Mouse (Mus musculus) liver, embryonic 14.5 days (tissue): ENCODE measurements at regions not wholly inside any gene's neighbourhood (a gene's known extent, or its start where the extent isn't known, plus 50 kb on each side); places are given as distances from the start of the nearest gene placed in this dataset.

Source experiments
- ATAC-seq: fragments of 200-750 bp; cut with Nextera tagmentation; 2 replicates; pipeline ENCODE4 v1.8.0; 2017; ENCODE audit warnings: moderate number of reproducible peaks, mild to moderate bottlenecking, moderate library complexity; ENCODE audit not compliant: insufficient read depth
- DNase-seq, 3 experiments: peaks; one replicate each; pipeline ENCODE4 v3.0.0-alpha.2; 2012 to 2013; ENCODE audit warnings: low read depth in 3 of 3, low spot score in 3 of 3
- H3K27ac ChIP-seq: fragments of 300-500 bp; sonication (generic); 2 replicates; pipeline ENCODE4 v1.5.1; 2014; ENCODE audit warnings: moderate library complexity, mild to moderate bottlenecking, control low read depth, inconsistent platforms
- H3K27me3 ChIP-seq: fragments of 300-500 bp; sonication (generic); 2 replicates; pipeline ENCODE4 v1.6.1; 2014; ENCODE audit warnings: mild to moderate bottlenecking, low read length, moderate library complexity; ENCODE audit not compliant: control insufficient read depth, insufficient read depth
- H3K36me3 ChIP-seq: fragments of 300-500 bp; sonication (generic); replicated peaks from 2 replicates; pipeline ENCODE4 v1.6.1; 2014; ENCODE audit warnings: low read depth; ENCODE audit not compliant: control insufficient read depth, insufficient read depth
- H3K4me1 ChIP-seq, 2 experiments: fragments of 200-500 bp in 1 of 2; fragments of 300-500 bp in 1 of 2; sonication (generic) in 1 of 2; replicated peaks; 2 replicates each; pipeline ENCODE4 v1.6.1; 2012 to 2014; ENCODE audit warnings: antibody characterized with exemption in 1 of 2, inconsistent platforms in 1 of 2, low read length in 1 of 2; ENCODE audit not compliant: control insufficient read depth in 2 of 2, insufficient read depth in 2 of 2
- H3K4me2 ChIP-seq: fragments of 300-500 bp; sonication (generic); 2 replicates; pipeline ENCODE4 v1.6.1; 2014; ENCODE audit warnings: low read depth, mild to moderate bottlenecking, control low read depth, moderate library complexity
- H3K4me3 ChIP-seq, 2 experiments: fragments of 200-500 bp in 1 of 2; fragments of 300-500 bp in 1 of 2; sonication (generic) in 1 of 2; 2 replicates each; pipeline ENCODE4 v1.5.1; 2012 to 2014; ENCODE audit warnings: low read depth in 2 of 2, low read length in 2 of 2, mild to moderate bottlenecking in 2 of 2, control low read depth in 1 of 2, inconsistent platforms in 1 of 2, moderate library complexity in 1 of 2; ENCODE audit not compliant: insufficient read depth in 1 of 2
- H3K9ac ChIP-seq: fragments of 300-500 bp; sonication (generic); replicated peaks from 2 replicates; pipeline ENCODE4 v1.6.1; 2014; ENCODE audit warnings: mild to moderate bottlenecking, control low read depth, moderate library complexity
- H3K9me3 ChIP-seq: fragments of 300-500 bp; sonication (generic); 2 replicates; pipeline ENCODE4 v1.6.1; 2016; ENCODE audit warnings: low read length, mixed read lengths; ENCODE audit not compliant: control insufficient read depth
- CTCF ChIP-seq: IDR thresholded peaks from 2 replicates; pipeline ENCODE4 v1.5.1; 2016; ENCODE audit warnings: antibody characterized with exemption, low read depth, control low read depth
- EP300 ChIP-seq: IDR thresholded peaks from 2 replicates; pipeline ENCODE4 v1.6.1; 2016; ENCODE audit warnings: antibody characterized with exemption, low read depth
- WGBS: fragments of 180-500 bp; shearing (Covaris S2); extraction: QIAGEN DNeasy Blood & Tissue Kit; methylation state at CpG from one replicate; pipeline ENCODE4 v1.1.7; 2014; ENCODE audit not compliant: insufficient replicate concordance; 5-methylcytosine and 5-hydroxymethylcytosine counted together

- ATAC-seq: no peak
- no peak for DNase-seq
- no peak for TF ChIP-seq EP300
- no peak for TF ChIP-seq CTCF
- 41% methylated on average over 3 of the region's 3 CpGs for WGBS
- Histone ChIP-seq H3K27me3 (no peaks in the 10 kb centered on the region), H3K9me3 (no peaks in the 10 kb centered on the region), H3K4me1 (no peaks in the 10 kb centered on the region), H3K4me2 (no peak overlapping the region), H3K4me3 (no peak overlapping the region), H3K27ac (no peak overlapping the region), H3K36me3 (no peaks in the 10 kb centered on the region), H3K9ac (no peak overlapping the region)
These were observed 382.3 kb upstream of the Nr2f2 start for GRCm38 (mm10) chr7:70748884-70749283.

DNA sequence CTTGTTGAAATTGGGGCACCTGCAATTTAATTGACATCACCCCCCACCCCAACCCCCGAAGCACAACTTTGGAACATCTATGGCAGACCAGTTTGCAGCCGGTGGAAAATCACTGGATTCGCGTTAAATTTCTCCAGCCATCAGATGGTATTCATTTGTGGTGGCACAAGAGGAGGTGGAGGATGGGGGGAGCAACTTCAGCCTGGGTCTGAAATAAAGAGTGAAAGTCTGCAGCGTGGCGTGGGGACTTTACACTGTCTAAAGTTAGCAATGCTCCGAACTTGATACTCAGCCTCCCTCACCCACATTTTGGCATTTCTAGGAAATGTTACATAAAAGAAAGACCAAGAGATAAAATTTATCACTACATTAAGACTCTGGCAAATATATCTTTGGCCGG, 381.8 kb upstream of the Nr2f2 start:
- Histone ChIP-seq H3K4me1 (no peaks in the 10 kb centered on the region), H3K27me3 (no peaks in the 10 kb centered on the region), H3K4me3 (no peak overlapping the region), H3K9me3 (no peaks in the 10 kb centered on the region), H3K27ac (no peak overlapping the region), H3K36me3 (no peaks in the 10 kb centered on the region), H3K9ac (no peak overlapping the region), H3K4me2 (no peak overlapping the region)
- TF ChIP-seq CTCF (no peak), EP300 (no peak)
- DNase-seq (no peak), ATAC-seq (no peak)
- WGBS: 67% methylated on average over 8 of the region's 8 CpGs

DNA sequence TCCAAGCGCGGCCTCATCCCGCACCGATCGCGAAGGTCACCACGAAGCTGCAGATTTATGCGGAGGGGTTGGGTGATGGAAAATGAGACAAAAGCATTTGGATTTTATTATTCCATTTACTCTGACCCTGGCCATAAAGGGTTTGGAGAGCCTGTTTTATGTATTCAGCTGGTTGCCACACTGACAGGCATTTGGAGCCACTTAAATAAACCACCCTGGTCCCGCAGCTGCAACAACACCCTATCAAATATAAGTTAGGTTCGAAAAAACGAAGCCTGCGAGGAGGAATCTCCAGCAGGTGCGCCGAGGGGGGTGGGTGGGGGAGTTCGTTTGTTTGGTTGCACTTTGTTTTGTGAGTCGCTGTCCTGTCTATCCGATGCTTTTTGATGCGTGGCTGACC, 377.8 kb upstream of the Nr2f2 start:
- Histone ChIP-seq H3K36me3 (no peaks in the 10 kb centered on the region), H3K4me3 (no peak overlapping the region), H3K9ac (no peak overlapping the region), H3K4me2 (no peak overlapping the region), H3K9me3 (no peaks in the 10 kb centered on the region), H3K27ac (no peak overlapping the region), H3K27me3 (no peaks in the 10 kb centered on the region), H3K4me1 (no peaks in the 10 kb centered on the region)
- ATAC-seq (no peak), DNase-seq (no peak)
- TF ChIP-seq EP300: no peak
- TF ChIP-seq CTCF: no peak
- 73% methylated on average over 18 of the region's 18 CpGs for WGBS

DNA sequence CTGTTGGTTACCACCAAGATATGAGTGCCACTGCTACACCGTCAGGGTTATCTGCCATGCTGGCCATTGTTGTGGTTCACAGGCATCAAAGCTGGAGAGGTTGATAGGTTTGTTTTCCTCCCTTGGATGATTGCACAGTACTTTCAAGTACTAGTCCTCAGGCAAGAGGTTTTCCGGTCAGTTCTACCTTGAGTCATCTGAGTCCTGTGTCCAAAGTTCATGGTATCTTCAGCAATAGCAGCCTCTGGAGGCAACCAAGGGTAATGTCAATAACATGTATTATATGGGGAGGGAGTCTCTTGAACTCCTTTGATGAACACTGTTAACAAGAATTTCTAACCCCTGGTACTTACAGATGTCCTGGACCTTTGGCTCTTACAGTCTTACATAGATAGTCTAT, 369.1 kb upstream of the Nr2f2 start:
- Histone ChIP-seq H3K27me3 (no peaks in the 10 kb centered on the region), H3K27ac (no peak overlapping the region), H3K9ac (no peak overlapping the region), H3K36me3 (no peaks in the 10 kb centered on the region), H3K4me1 (no peaks in the 10 kb centered on the region), H3K4me2 (no peak overlapping the region), H3K4me3 (no peak overlapping the region), H3K9me3 (no peaks in the 10 kb centered on the region)
- DNase-seq: no peak
- no peak for ATAC-seq
- WGBS: 74% methylated on average over 2 of the region's 2 CpGs
- no peak for TF ChIP-seq EP300

DNA sequence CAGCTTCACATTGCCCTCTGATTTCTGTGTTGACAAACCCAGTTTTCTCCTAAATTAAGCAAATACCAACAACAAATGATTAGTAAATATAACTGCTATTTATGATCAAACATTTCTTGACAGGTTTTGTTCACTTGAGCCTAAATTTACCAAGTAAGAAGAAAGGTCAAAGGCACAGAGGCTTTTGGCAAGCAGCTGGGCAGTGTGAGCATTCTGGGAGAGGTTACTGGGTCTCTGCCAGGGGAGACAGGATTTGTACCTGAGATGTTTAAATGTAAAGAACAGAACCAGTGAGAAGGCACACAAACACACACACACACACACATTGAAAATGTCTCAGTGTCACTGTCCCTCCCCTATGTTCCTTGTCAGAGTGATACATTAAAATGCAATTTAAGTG, 367.0 kb upstream of the Nr2f2 start:
- DNase-seq (no peak), ATAC-seq (no peak)
- H3K9ac ChIP-seq: no peak overlapping the region
- no peak overlapping the region for H3K4me3 ChIP-seq
- H3K27me3 ChIP-seq: no peaks in the 10 kb centered on the region
- H3K4me2 ChIP-seq: no peak overlapping the region
- H3K27ac ChIP-seq: no peak overlapping the region
- H3K4me1 ChIP-seq: no peaks in the 10 kb centered on the region
- TF ChIP-seq EP300 (no peak), CTCF (no peak)
- no peaks in the 10 kb centered on the region for H3K9me3 ChIP-seq
- H3K36me3 ChIP-seq: no peaks in the 10 kb centered on the region

- Histone ChIP-seq H3K4me2 (no peak overlapping the region), H3K9me3 (no peaks in the 10 kb centered on the region), H3K27me3 (no peaks in the 10 kb centered on the region), H3K27ac (no peak overlapping the region), H3K9ac (no peak overlapping the region), H3K4me3 (no peak overlapping the region), H3K36me3 (no peaks in the 10 kb centered on the region), H3K4me1 (no peaks in the 10 kb centered on the region)
- ATAC-seq (no peak), DNase-seq (no peak)
- 63% methylated on average over 8 of the region's 8 CpGs for WGBS
- TF ChIP-seq EP300: no peak
- TF ChIP-seq CTCF: no peak
These were observed 363.4 kb upstream of the Nr2f2 start for GRCm38 (mm10) chr7:70729896-70730295.
